Mouse (Mus musculus) retina, embryonic 14.5 days (tissue): ENCODE data around the gene Dgki.
A peak's percentile ranks its signal among the peaks of the same experiment; 100 is the strongest.

Experiments
- DNase-seq: peaks from one replicate; pipeline ENCODE4 v3.0.0-alpha.2; 2015; ENCODE audit warnings: low spot score

The Dgki gene

GRCm38 (mm10) chr6:37292068-37292467 is 7.9 kb downstream of the Dgki start:
- DNase-seq = no peak

- DNase-seq = no peak
Observed at GRCm38 (mm10) chr6:37291171-37291570, 8.8 kb downstream of the Dgki start.

GRCm38 (mm10) chr6:37290691-37291090 is 9.3 kb downstream of the Dgki start:
- DNase-seq = no peak

GRCm38 (mm10) chr6:37286134-37286533 is 13.8 kb downstream of the Dgki start:
- DNase-seq = no peak

- DNase-seq = no peak
Observed at GRCm38 (mm10) chr6:37284879-37285278, 15.1 kb downstream of the Dgki start.

- no peak for DNase-seq
Observed at GRCm38 (mm10) chr6:37283336-37283735, 16.6 kb downstream of the Dgki start.

GRCm38 (mm10) chr6:37282659-37283058 is 17.3 kb downstream of the Dgki start:
- DNase-seq = no peak

- DNase-seq = no peak
Observed at GRCm38 (mm10) chr6:37276834-37277715, 22.9 kb downstream of the Dgki start.

- no peak for DNase-seq
Observed at GRCm38 (mm10) chr6:37276181-37276580, 23.8 kb downstream of the Dgki start.

GRCm38 (mm10) chr6:37270905-37271591 is 28.9 kb downstream of the Dgki start:
- DNase-seq = no peak

GRCm38 (mm10) chr6:37268589-37268988 is 31.4 kb downstream of the Dgki start:
- no peak for DNase-seq

GRCm38 (mm10) chr6:37267952-37268351 is 32.0 kb downstream of the Dgki start:
- no peak for DNase-seq

- no peak for DNase-seq
Observed at GRCm38 (mm10) chr6:37262486-37262885, 37.5 kb downstream of the Dgki start.

- DNase-seq = no peak
Observed at GRCm38 (mm10) chr6:37261236-37261852, 38.6 kb downstream of the Dgki start.

GRCm38 (mm10) chr6:37258662-37259061 is 41.3 kb downstream of the Dgki start:
- no peak for DNase-seq

- DNase-seq = peak; percentile 56
Observed at GRCm38 (mm10) chr6:37254144-37254543, 45.8 kb downstream of the Dgki start.

GRCm38 (mm10) chr6:37252536-37252935 is 47.4 kb downstream of the Dgki start:
- no peak for DNase-seq

- no peak for DNase-seq
Observed at GRCm38 (mm10) chr6:37250671-37251070, 49.3 kb downstream of the Dgki start.

- no peak for DNase-seq
Observed at GRCm38 (mm10) chr6:37245757-37246156, 54.2 kb downstream of the Dgki start.

- DNase-seq = no peak
Observed at GRCm38 (mm10) chr6:37244074-37244473, 55.9 kb downstream of the Dgki start.

- no peak for DNase-seq
Observed at GRCm38 (mm10) chr6:37242769-37243121, 57.2 kb downstream of the Dgki start.

GRCm38 (mm10) chr6:37242100-37242768 is 57.8 kb downstream of the Dgki start:
- no peak for DNase-seq
